Mouse (Mus musculus): ENCODE results near the gene Chst13.

GRCm38 (mm10) chr6:90374647-90375046 lies 49.7 kb upstream of the Chst13 start:
- TF ChIP-seq POLR2A (IDR thresholded peaks at IDR 0.05; ENCODE audit: low read depth, low read length) (no peak), CTCF (conservative IDR thresholded peaks at IDR 0.05; ENCODE audit: insufficient read depth, insufficient read length, low read depth, low read length) (no peak)

All from kidney, adult 2 months (tissue).